ENCODE assay signal across 7 mouse cellular contexts in the genomic region with DNA sequence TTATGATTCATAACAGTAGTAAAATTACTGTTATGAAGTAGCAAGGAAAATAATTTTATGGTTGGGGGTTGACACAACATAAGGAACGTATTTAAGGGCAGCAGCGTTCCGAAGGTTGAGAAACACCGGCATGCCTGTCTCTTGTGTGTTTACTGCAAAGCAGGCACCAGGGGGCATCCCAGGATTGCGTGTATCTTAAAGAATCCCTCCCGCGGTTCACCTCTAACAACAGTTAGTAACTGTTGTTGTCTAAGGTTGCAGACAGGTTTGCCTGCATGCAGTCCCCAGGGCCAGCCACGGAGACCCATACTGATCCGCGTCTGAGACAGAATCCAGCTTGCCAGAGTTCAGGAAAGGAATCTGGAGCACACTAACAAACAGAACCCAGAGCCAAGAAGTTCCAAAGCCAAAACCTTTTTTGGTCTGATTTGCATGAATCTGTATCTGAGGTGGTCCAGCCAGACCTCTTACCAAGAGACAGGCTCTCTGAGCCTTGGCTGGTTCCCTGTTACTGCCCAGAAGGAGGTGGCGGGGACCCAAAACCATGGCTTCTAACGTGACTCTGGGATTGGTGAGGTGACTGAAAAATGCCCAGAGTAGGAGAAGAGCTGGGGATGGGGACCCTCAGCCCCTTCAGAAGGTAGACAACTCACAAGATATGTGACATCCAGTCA. TPM values are rescaled to one million over a fixed set of nuclear protein-coding genes. Genes with fewer than 3 reads are reported as not detected.
A peak's percentile ranks its signal among the peaks of the same experiment; 100 is the strongest.
DNase-seq lines count a peak whose midpoint lies in the region; ATAC-seq and TF ChIP-seq lines count a peak whose summit lies in the region.

No protein-coding gene starts in this region.

- 27% methylated on average over 12 of the region's 12 CpGs for whole genome bisulfite sequencing in kidney, embryonic 15.5 days

- no peaks in the 10 kb centered on the region for H3K27me3 ChIP-seq in kidney, embryonic 15.5 days

- H3K4me1 ChIP-seq in kidney, embryonic 15.5 days, result peaks cover 33% of the 10 kb centered on the region

- no peak overlapping the region for H3K4me2 ChIP-seq in kidney, embryonic 15.5 days

- intact Hi-C loops in gastrocnemius, adult 2 months (cut with DNase I), result loop anchor here (1.0 to 5.0 kb wide), 3 partner anchors 58 to 234 kb away; no protein-coding TSS in a partner anchor

- no peak overlapping the region for H3K9ac ChIP-seq in kidney, embryonic 15.5 days

- H3K27ac ChIP-seq in gastrocnemius, adult 2 months, result peak overlapping the region; percentile 71
- no peak overlapping the region for H3K27ac ChIP-seq in kidney, embryonic 15.5 days

- H3K9me3 ChIP-seq in kidney, embryonic 15.5 days (replicated peaks), result no peaks in the 10 kb centered on the region

- ATAC-seq in kidney, embryonic 15.5 days (replicated peaks; ENCODE audit: low FRiP score), result peak; percentile 56; the same call in 1 of the 2 replicates

- peak; percentile 90 for TF ChIP-seq CTCF in gastrocnemius, adult 2 months (IDR thresholded peaks at IDR 0.05)

- peak; percentile 89 for DNase-seq in 416B (ENCODE audit: low read depth)
- peak; percentile 53 to 66 for DNase-seq in CD8-positive naive resting alpha-beta T cell, adult 2 months (ENCODE audit: low read depth in 2 of 2, low spot score in 2 of 2)
- DNase-seq in c-Kit-positive CD71-negative TER-119-negative erythroid progenitor cells, embryonic 14.5 days (ENCODE audit: low read depth), result peak; percentile 50
- DNase-seq in gastrocnemius, adult 2 months, result peak; percentile 70
- DNase-seq in lung, postnatal 10 days, result peak; percentile 79
- DNase-seq in right cerebral cortex, postnatal 4 days, result peak; percentile 68

- H3K4me3 ChIP-seq in gastrocnemius, adult 2 months, result peak overlapping the region; percentile 27
- H3K4me3 ChIP-seq in kidney, embryonic 15.5 days (replicated peaks), result no peak overlapping the region

- no peaks in the 10 kb centered on the region for H3K36me3 ChIP-seq in kidney, embryonic 15.5 days

RNA-seq across cellular contexts. Expression of a gene that starts 12.4 kb away (rescaled TPM):
- total RNA-seq in gastrocnemius, adult 2 months (2021), result 10 to 100 TPM; 11.4 to 13.3 TPM
- 29.5 and 33.8 TPM in 2 replicates for polyA plus RNA-seq in kidney, embryonic 15.5 days (2015; fragmentation: Nextera tagmentation; extraction: Ambion mirVana)

RNA-seq across cellular contexts. Expression of a gene that starts 13.1 kb away (rescaled TPM):
- total RNA-seq in gastrocnemius, adult 2 months (2021), result under 1 TPM; 0.13 to 0.22 TPM
- 0.36 and 0.85 TPM in 2 replicates for polyA plus RNA-seq in kidney, embryonic 15.5 days (2015; fragmentation: Nextera tagmentation; extraction: Ambion mirVana)

RNA-seq across cellular contexts. Expression of a gene that starts 49.8 kb away (rescaled TPM):
- total RNA-seq in gastrocnemius, adult 2 months (2021), result 10 to 100 TPM in 1 of 2 experiments, 1 to 10 TPM in 1; 9.8 to 13.6 TPM
- 23.0 and 29.7 TPM in 2 replicates for polyA plus RNA-seq in kidney, embryonic 15.5 days (2015; fragmentation: Nextera tagmentation; extraction: Ambion mirVana)
